Mouse (Mus musculus) neural tube, embryonic 14.5 days (tissue): ENCODE data around the gene AI413582. TPM values are rescaled to one million over a fixed set of nuclear protein-coding genes. Genes with fewer than 3 reads are reported as not detected.

ENCODE experiments used
- ATAC-seq: fragments of 200-750 bp; cut with Nextera tagmentation; 2 replicates; pipeline ENCODE4 v1.8.0; 2017; ENCODE audit warnings: low read depth, mild to moderate bottlenecking, moderate TSS enrichment, moderate library complexity
- H3K27ac ChIP-seq: fragments of 300-500 bp; sonication (generic); 2 replicates; pipeline ENCODE4 v1.5.1; 2014; ENCODE audit warnings: low read depth, mild to moderate bottlenecking, control low read depth, low read length, moderate library complexity, mixed read lengths
- H3K27me3 ChIP-seq: fragments of 300-500 bp; sonication (generic); 2 replicates; pipeline ENCODE4 v1.6.1; 2014; ENCODE audit warnings: low read length; ENCODE audit not compliant: control insufficient read depth, insufficient read depth
- H3K36me3 ChIP-seq: fragments of 300-500 bp; sonication (generic); 2 replicates; pipeline ENCODE4 v1.6.1; 2014; ENCODE audit warnings: low read length, mixed read lengths; ENCODE audit not compliant: control insufficient read depth, insufficient read depth
- H3K4me1 ChIP-seq: fragments of 300-500 bp; sonication (generic); 2 replicates; pipeline ENCODE4 v1.6.1; 2014; ENCODE audit warnings: low read length; ENCODE audit not compliant: control insufficient read depth, insufficient read depth
- H3K4me2 ChIP-seq: fragments of 300-500 bp; sonication (generic); 2 replicates; pipeline ENCODE4 v1.6.1; 2014; ENCODE audit warnings: mild to moderate bottlenecking, low read depth, low read length, control low read depth
- H3K4me3 ChIP-seq: fragments of 300-500 bp; sonication (generic); 2 replicates; pipeline ENCODE4 v1.5.1; 2014; ENCODE audit warnings: low read depth, low read length, control low read depth, mixed read lengths
- H3K9ac ChIP-seq: fragments of 300-500 bp; sonication (generic); replicated peaks from 2 replicates; pipeline ENCODE4 v1.6.1; 2014; ENCODE audit warnings: low read depth, mild to moderate bottlenecking, control low read depth, low read length, mixed read lengths
- H3K9me3 ChIP-seq: fragments of 300-500 bp; sonication (generic); 2 replicates; pipeline ENCODE4 v1.6.1; 2016; ENCODE audit warnings: low read length; ENCODE audit not compliant: control insufficient read depth
- WGBS: fragments of 180-500 bp; shearing (Covaris S2); extraction: QIAGEN DNeasy Blood & Tissue Kit; methylation state at CpG from one replicate; pipeline ENCODE4 v1.1.7; 2014; 5-methylcytosine and 5-hydroxymethylcytosine counted together
- polyA plus RNA-seq: library from polyadenylated mRNA; unstranded; fragments of >200 nt; fragmentation: Nextera tagmentation; extraction: Ambion mirVana; gene quantifications from 2 replicates; pipeline ENCODE4 v1.2.1, GENCODE M21; 2014

The AI413582 gene
- polyA plus RNA-seq, 1 experiment from 2014 or later, result 77.9 TPM

GRCm38 (mm10) chr17:27600869-27601268, 35.3 kb upstream of the AI413582 start:
- ATAC-seq, result no peak
- H3K9ac ChIP-seq, result no peak overlapping the region
- no peak overlapping the region for H3K4me3 ChIP-seq
- H3K9me3 ChIP-seq, result no peaks in the 10 kb centered on the region
- no peak overlapping the region for H3K27ac ChIP-seq
- H3K4me2 ChIP-seq, result no peak overlapping the region
- peaks cover 2% of the 10 kb centered on the region; the same call in 1 of the 2 replicates for H3K36me3 ChIP-seq
- no peaks in the 10 kb centered on the region for H3K27me3 ChIP-seq
- WGBS, result 65% methylated on average over 5 of the region's 5 CpGs
- H3K4me1 ChIP-seq, result peaks cover 36% of the 10 kb centered on the region

GRCm38 (mm10) chr17:27600286-27600685, 34.7 kb upstream of the AI413582 start:
- Histone ChIP-seq H3K36me3 (peaks cover 7% of the 10 kb centered on the region), H3K4me2 (no peak overlapping the region), H3K27ac (no peak overlapping the region), H3K27me3 (no peaks in the 10 kb centered on the region), H3K4me3 (no peak overlapping the region), H3K4me1 (peaks cover 36% of the 10 kb centered on the region), H3K9ac (no peak overlapping the region), H3K9me3 (no peaks in the 10 kb centered on the region)
- 83% methylated on average over 3 of the region's 3 CpGs for WGBS
- ATAC-seq, result no peak

- Histone ChIP-seq H3K9me3 (no peaks in the 10 kb centered on the region), H3K9ac (no peak overlapping the region), H3K36me3 (peaks cover 27% of the 10 kb centered on the region), H3K4me1 (peaks cover 11% of the 10 kb centered on the region; the same call in 1 of the 2 replicates), H3K4me2 (no peak overlapping the region), H3K27me3 (no peaks in the 10 kb centered on the region), H3K27ac (no peak overlapping the region), H3K4me3 (no peak overlapping the region)
- no peak for ATAC-seq
- WGBS, result 84% methylated on average over 21 of the region's 21 CpGs
Measured at GRCm38 (mm10) chr17:27596376-27597190, 31.0 kb upstream of the AI413582 start.

- H3K27me3 ChIP-seq, result no peaks in the 10 kb centered on the region
- no peak overlapping the region for H3K27ac ChIP-seq
- no peak overlapping the region for H3K4me3 ChIP-seq
- H3K9me3 ChIP-seq, result no peaks in the 10 kb centered on the region
- H3K9ac ChIP-seq, result no peak overlapping the region
- no peak overlapping the region for H3K4me2 ChIP-seq
- H3K36me3 ChIP-seq, result peaks cover 27% of the 10 kb centered on the region
- peaks cover 3% of the 10 kb centered on the region; the same call in 1 of the 2 replicates for H3K4me1 ChIP-seq
- no peak for ATAC-seq
- WGBS, result 88% methylated on average over 15 of the region's 15 CpGs
Measured at GRCm38 (mm10) chr17:27595659-27596375, 30.3 kb upstream of the AI413582 start.

- no peaks in the 10 kb centered on the region for H3K27me3 ChIP-seq
- H3K36me3 ChIP-seq, result peaks cover 31% of the 10 kb centered on the region
- ATAC-seq, result no peak
- peaks cover 4% of the 10 kb centered on the region; the same call in 1 of the 2 replicates for H3K4me1 ChIP-seq
- WGBS, result 98% methylated on average over 7 of the region's 7 CpGs
- H3K27ac ChIP-seq, result no peak overlapping the region
- H3K9me3 ChIP-seq, result no peaks in the 10 kb centered on the region
- H3K4me3 ChIP-seq, result no peak overlapping the region
- no peak overlapping the region for H3K4me2 ChIP-seq
- no peak overlapping the region for H3K9ac ChIP-seq
Measured at GRCm38 (mm10) chr17:27592565-27592910, 27.0 kb upstream of the AI413582 start.

GRCm38 (mm10) chr17:27591826-27592564, 26.4 kb upstream of the AI413582 start:
- Histone ChIP-seq H3K27me3 (no peaks in the 10 kb centered on the region), H3K4me3 (no peak overlapping the region), H3K4me2 (no peak overlapping the region), H3K36me3 (peaks cover 31% of the 10 kb centered on the region), H3K4me1 (peaks cover 4% of the 10 kb centered on the region; the same call in 1 of the 2 replicates), H3K9ac (no peak overlapping the region), H3K27ac (no peak overlapping the region), H3K9me3 (no peaks in the 10 kb centered on the region)
- 89% methylated on average over 12 of the region's 12 CpGs for WGBS
- ATAC-seq, result no peak

- Histone ChIP-seq H3K27ac (no peak overlapping the region), H3K27me3 (no peaks in the 10 kb centered on the region), H3K4me2 (no peak overlapping the region), H3K36me3 (peaks cover 9% of the 10 kb centered on the region; the same call in 1 of the 2 replicates), H3K9ac (no peak overlapping the region), H3K4me3 (no peak overlapping the region), H3K9me3 (no peaks in the 10 kb centered on the region), H3K4me1 (peaks cover 4% of the 10 kb centered on the region; the same call in 1 of the 2 replicates)
- ATAC-seq, result no peak
- WGBS, result 85% methylated on average over 8 of the region's 8 CpGs
Measured at GRCm38 (mm10) chr17:27588231-27588630, 22.7 kb upstream of the AI413582 start.

- Histone ChIP-seq H3K9ac (no peak overlapping the region), H3K36me3 (peaks cover 10% of the 10 kb centered on the region; the same call in 1 of the 2 replicates), H3K27me3 (no peaks in the 10 kb centered on the region), H3K4me2 (no peak overlapping the region), H3K9me3 (no peaks in the 10 kb centered on the region), H3K4me1 (peaks cover 4% of the 10 kb centered on the region; the same call in 1 of the 2 replicates), H3K4me3 (no peak overlapping the region), H3K27ac (no peak overlapping the region)
- 78% methylated on average over 12 of the region's 12 CpGs for WGBS
- no peak for ATAC-seq
Measured at GRCm38 (mm10) chr17:27587252-27587651, 21.7 kb upstream of the AI413582 start.
